Mouse (Mus musculus) kidney, adult 2 months (tissue): ENCODE measurements around the gene Slco6d1.
"Not testable (repeated sequence)": the region's sequence is repeated elsewhere in the genome, so short reads cannot be mapped to it uniquely, and the experiment has no call there.

ENCODE experiments used
- CTCF ChIP-seq: fragments of 200-500 bp; conservative IDR thresholded peaks from 2 replicates; pipeline ENCODE4 v1.5.1; 2011; ENCODE audit warnings: low read depth, mild to moderate bottlenecking, control low read depth, low read length, moderate library complexity, mixed read lengths; ENCODE audit not compliant: insufficient read depth, insufficient read length
- POLR2A ChIP-seq: fragments of 200-500 bp; IDR thresholded peaks from one replicate; pipeline ENCODE4 v1.6.1; 2011; ENCODE audit warnings: low read depth, low read length, control low read depth

- TF ChIP-seq CTCF, POLR2A: not testable (repeated sequence)
Observed at GRCm38 (mm10) chr1:98459224-98459623, 38.3 kb downstream of the Slco6d1 start.
